Mouse (Mus musculus) heart, embryonic 13.5 days (tissue): Measurements from ENCODE around the gene Amotl1. TPM values are rescaled to one million over a fixed set of nuclear protein-coding genes. Genes with fewer than 3 reads are reported as not detected.

Experiments used
- ATAC-seq: fragments of 200-750 bp; cut with Nextera tagmentation; 2 replicates; pipeline ENCODE4 v1.8.0; 2017; ENCODE audit warnings: moderate TSS enrichment; ENCODE audit not compliant: insufficient number of reproducible peaks, low FRiP score, low TSS enrichment; ENCODE audit errors: extremely low read depth
- H3K27ac ChIP-seq: fragments of 300-500 bp; sonication (generic); replicated peaks from 2 replicates; pipeline ENCODE4 v1.5.1; 2015; ENCODE audit warnings: moderate library complexity, mild to moderate bottlenecking, inconsistent platforms
- H3K27me3 ChIP-seq: fragments of 300-500 bp; sonication (generic); replicated peaks from 2 replicates; pipeline ENCODE4 v1.6.1; 2015; ENCODE audit warnings: mild to moderate bottlenecking, inconsistent platforms
- H3K36me3 ChIP-seq: fragments of 300-500 bp; sonication (generic); 2 replicates; pipeline ENCODE4 v1.6.1; 2015; ENCODE audit warnings: mild to moderate bottlenecking, inconsistent platforms
- H3K4me1 ChIP-seq: fragments of 300-500 bp; sonication (generic); 2 replicates; pipeline ENCODE4 v1.6.1; 2015; ENCODE audit warnings: inconsistent platforms
- H3K4me2 ChIP-seq: fragments of 300-500 bp; sonication (generic); 2 replicates; pipeline ENCODE4 v1.6.1; 2015; ENCODE audit warnings: inconsistent platforms, mild to moderate bottlenecking, moderate library complexity
- H3K4me3 ChIP-seq: fragments of 300-500 bp; sonication (generic); 2 replicates; pipeline ENCODE4 v1.5.1; 2015; ENCODE audit warnings: moderate library complexity, mild to moderate bottlenecking, inconsistent platforms
- H3K9ac ChIP-seq: fragments of 300-500 bp; sonication (generic); 2 replicates; pipeline ENCODE4 v1.6.1; 2015; ENCODE audit warnings: inconsistent platforms, mild to moderate bottlenecking, moderate library complexity
- H3K9me3 ChIP-seq: fragments of 300-500 bp; sonication (generic); 2 replicates; pipeline ENCODE4 v1.6.1; 2016; ENCODE audit warnings: inconsistent platforms
- WGBS: fragments of 180-500 bp; shearing (Covaris S2); methylation state at CpG from one replicate; pipeline ENCODE4 v1.1.7; 2015; ENCODE audit warnings: mixed read lengths; 5-methylcytosine and 5-hydroxymethylcytosine counted together
- polyA plus RNA-seq: library from polyadenylated mRNA; unstranded; fragments of >200 nt; fragmentation: Nextera tagmentation; extraction: Ambion mirVana; gene quantifications from 2 replicates; pipeline ENCODE4 v1.2.1, GENCODE M21; 2015

The Amotl1 gene
- polyA plus RNA-seq, 1 experiment from 2014 or later = 15.7 TPM

DNA sequence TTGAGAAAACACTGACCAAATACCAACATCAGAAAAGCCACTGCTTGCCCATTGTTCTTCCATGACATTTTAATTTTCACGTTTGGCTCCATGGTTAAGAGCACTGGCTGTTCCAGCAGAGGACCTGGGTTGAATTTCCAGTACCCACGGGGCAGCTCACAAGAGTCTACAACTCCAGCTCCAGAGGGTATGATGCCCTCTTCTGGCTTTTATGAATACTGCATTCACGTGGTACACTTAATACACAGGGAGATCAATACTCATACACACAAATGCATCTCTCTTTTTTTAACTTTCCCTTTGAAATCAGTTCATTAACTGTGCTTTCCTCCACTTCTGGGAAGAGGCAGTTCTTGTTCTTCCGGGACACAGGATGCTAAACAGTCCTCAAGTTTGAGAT is 41.4 kb downstream of the Amotl1 start:
- no peaks in the 10 kb centered on the region for H3K27me3 ChIP-seq
- no peak overlapping the region for H3K27ac ChIP-seq
- ATAC-seq = no peak
- 75% methylated on average over 4 of the region's 4 CpGs for WGBS
- peaks cover 81% of the 10 kb centered on the region for H3K4me1 ChIP-seq
- H3K4me2 ChIP-seq = no peak overlapping the region
- no peaks in the 10 kb centered on the region for H3K9me3 ChIP-seq
- peaks cover 32% of the 10 kb centered on the region for H3K36me3 ChIP-seq
- no peak overlapping the region for H3K9ac ChIP-seq
- H3K4me3 ChIP-seq = no peak overlapping the region

DNA sequence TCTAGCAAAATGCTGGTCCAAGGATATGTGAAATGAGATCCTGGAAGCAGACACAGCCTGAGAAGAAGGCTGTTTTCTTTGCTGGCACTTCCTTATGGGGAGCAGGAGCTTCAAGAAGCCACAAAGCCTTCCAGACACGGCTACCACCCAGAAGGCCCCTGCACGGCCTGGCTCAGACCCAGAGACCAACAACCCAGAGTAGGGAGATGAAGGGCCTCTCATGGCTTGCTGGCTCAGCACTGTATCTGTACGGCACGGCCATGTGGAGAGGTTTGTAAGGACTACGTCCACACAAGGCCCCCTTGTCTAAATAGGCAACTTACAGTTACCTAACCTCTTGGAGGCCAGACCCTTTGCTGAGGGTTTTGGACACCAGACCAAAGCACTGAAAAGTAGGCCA is 45.1 kb downstream of the Amotl1 start:
- no peak overlapping the region for H3K4me3 ChIP-seq
- 0 out of 2 replicates have a peak overlapping the region, but pooled peaks have one; percentile 20 for H3K27ac ChIP-seq
- 56% methylated on average over 5 of the region's 5 CpGs for whole genome bisulfite sequencing
- no peaks in the 10 kb centered on the region for H3K9me3 ChIP-seq
- H3K36me3 ChIP-seq = peaks cover 42% of the 10 kb centered on the region
- ATAC-seq = no peak
- H3K4me1 ChIP-seq = peaks cover 80% of the 10 kb centered on the region
- no peak overlapping the region for H3K4me2 ChIP-seq
- H3K9ac ChIP-seq = no peak overlapping the region
- no peaks in the 10 kb centered on the region for H3K27me3 ChIP-seq

DNA sequence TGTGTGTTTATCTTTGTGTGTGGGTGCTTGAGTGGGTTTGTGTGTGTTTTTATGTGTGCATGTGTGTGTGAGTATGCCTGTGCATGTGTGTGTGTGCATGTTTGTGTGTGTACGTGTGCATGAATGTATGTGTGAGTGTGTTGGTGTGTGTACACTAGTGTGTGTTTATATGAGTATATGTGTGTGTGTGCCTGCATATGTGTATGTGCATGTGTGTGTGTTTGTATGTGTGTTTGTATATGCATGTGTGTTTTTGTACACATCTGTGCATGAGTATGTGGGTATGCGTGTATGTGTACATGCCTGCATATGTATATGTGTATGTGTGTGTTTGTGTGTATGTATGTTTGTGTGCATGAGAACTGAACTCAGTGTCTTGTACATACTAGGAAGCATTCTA is 46.7 kb downstream of the Amotl1 start:
- H3K4me1 ChIP-seq = peaks cover 69% of the 10 kb centered on the region

DNA sequence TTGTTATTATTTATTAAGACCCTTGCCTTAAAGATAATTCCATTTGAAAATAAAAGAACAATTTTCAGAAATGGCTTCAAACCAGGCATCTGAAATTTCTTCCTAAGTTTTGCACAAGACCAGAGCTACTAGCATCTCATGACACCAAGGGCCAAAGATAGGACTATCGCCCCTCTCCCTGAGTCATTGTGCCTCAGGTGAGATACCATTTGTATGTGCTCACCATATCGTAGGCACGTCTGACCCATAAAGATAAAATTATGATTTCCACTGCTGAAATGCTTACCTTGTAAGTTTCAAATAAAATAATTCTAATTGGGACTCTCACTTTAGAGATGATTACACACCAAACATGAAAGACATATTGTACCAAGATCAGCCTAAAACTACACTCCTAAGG is 47.4 kb downstream of the Amotl1 start:
- Histone ChIP-seq H3K4me2 (no peak overlapping the region), H3K27me3 (no peaks in the 10 kb centered on the region), H3K9ac (no peak overlapping the region), H3K27ac (peak overlapping the region; percentile 87), H3K36me3 (peaks cover 49% of the 10 kb centered on the region), H3K4me1 (peaks cover 62% of the 10 kb centered on the region), H3K9me3 (no peaks in the 10 kb centered on the region), H3K4me3 (no peak overlapping the region)
- 62% methylated on average over 3 of the region's 3 CpGs for WGBS
- ATAC-seq = no peak

More for the DNA sequence above, 46.7 kb downstream of the Amotl1 start:
- Histone ChIP-seq H3K9ac (0 out of 2 replicates have a peak overlapping the region, but pooled peaks have one; percentile 25), H3K9me3 (no peaks in the 10 kb centered on the region), H3K36me3 (peaks cover 44% of the 10 kb centered on the region), H3K27ac (no peak overlapping the region), H3K4me3 (no peak overlapping the region), H3K27me3 (no peaks in the 10 kb centered on the region), H3K4me2 (no peak overlapping the region)
- no peak for ATAC-seq
- 87% methylated on average over 2 of the region's 2 CpGs for WGBS

DNA sequence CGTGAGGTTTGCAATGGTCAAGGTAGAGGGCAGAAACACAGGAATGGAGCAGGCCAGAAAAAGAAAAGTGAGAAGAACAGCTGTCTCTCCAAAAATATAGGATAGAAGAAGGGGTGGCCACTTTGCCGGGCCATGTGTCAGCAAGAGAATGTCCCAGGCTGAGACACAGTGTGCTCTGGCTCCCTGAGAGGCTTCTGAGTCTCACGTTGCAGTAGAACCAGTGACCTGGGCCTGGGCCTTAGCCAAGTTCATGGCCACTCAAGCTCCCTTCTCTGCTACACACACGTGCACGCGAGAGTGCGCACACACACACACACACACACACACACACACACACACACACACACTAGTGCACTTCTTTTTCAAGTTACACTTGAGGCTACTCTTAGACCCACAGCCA is 48.0 kb downstream of the Amotl1 start:
- peak overlapping the region; percentile 87 for H3K27ac ChIP-seq
- H3K9me3 ChIP-seq = no peaks in the 10 kb centered on the region
- peaks cover 55% of the 10 kb centered on the region for H3K36me3 ChIP-seq
- no peak overlapping the region for H3K4me3 ChIP-seq
- no peaks in the 10 kb centered on the region for H3K27me3 ChIP-seq
- no peak overlapping the region for H3K4me2 ChIP-seq
- no peak overlapping the region; the same call in 1 of the 2 replicates for H3K9ac ChIP-seq
- ATAC-seq = no peak
- peaks cover 56% of the 10 kb centered on the region for H3K4me1 ChIP-seq
- 59% methylated on average over 7 of the region's 7 CpGs for WGBS

DNA sequence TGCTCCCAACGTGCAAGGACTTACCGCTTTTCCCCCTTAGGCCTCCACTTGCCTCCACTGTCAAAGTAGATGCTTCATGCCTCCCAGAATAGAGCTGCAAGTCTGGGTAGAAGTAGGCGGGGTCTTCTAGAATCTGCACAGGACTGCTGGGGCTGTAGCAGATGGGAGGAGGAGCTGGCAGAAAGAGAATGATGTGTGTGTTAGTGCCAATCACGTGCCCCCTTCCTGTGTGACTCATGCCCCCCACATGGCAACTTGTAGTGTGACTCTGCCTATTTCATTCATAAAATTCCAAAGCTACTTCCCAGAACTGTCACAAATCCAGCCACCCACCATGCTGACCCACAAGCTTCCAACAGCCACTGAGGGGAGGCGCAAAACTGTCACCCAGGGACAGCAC is 48.4 kb downstream of the Amotl1 start:
- H3K27ac ChIP-seq = peak overlapping the region; percentile 87

DNA sequence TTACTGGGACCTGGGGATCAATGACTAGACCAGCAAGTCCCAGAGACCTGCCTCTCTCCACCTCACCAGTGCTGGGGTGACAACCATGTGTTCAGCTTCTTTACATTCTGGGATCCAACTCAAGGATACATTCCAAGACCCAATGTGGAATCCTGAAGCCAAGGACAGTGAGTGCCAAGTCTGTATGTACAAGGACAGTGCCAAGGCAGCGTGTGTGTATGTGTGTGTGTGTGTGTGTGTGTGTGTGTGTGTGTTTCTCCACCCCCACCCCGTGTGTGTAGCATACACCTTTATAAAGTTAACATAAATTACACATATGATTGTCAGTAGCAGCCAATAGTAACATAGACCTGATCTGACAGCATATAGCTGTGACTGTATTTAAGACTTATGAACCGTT is 49.0 kb downstream of the Amotl1 start:
- Histone ChIP-seq H3K4me3 (no peak overlapping the region), H3K27me3 (no peaks in the 10 kb centered on the region), H3K9me3 (no peaks in the 10 kb centered on the region), H3K27ac (peak overlapping the region; percentile 87), H3K9ac (no peak overlapping the region), H3K4me2 (no peak overlapping the region), H3K36me3 (peaks cover 56% of the 10 kb centered on the region), H3K4me1 (peaks cover 54% of the 10 kb centered on the region)
- no peak for ATAC-seq
- 70% methylated on average over 3 of the region's 3 CpGs for WGBS

More for the DNA sequence above, 48.4 kb downstream of the Amotl1 start:
- Histone ChIP-seq H3K4me3 (no peak overlapping the region), H3K4me1 (peaks cover 52% of the 10 kb centered on the region), H3K9ac (no peak overlapping the region; the same call in 1 of the 2 replicates), H3K27me3 (no peaks in the 10 kb centered on the region), H3K36me3 (peaks cover 56% of the 10 kb centered on the region), H3K4me2 (no peak overlapping the region), H3K9me3 (no peaks in the 10 kb centered on the region)
- WGBS = 43% methylated on average over 5 of the region's 5 CpGs
- ATAC-seq = peak; percentile 58; the same call in 1 of the 2 replicates

DNA sequence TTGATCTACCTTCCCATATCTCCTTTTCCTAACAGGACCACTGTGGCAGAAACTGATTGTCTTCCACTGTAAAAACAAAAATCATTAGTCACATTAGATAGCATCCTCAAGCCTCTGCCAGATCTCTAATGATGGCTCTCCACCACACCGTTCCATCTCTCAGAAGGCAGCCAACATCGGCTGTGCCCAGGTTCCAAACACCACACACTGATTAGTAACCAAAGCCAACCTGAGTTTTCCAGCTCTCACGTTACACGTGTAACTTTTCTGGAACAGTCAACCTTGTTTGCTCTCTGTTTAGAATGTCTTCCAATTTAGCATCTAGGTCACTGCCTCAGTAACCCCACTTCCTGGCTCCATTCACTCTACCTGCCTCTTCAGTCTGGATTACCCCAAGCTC is 51.0 kb downstream of the Amotl1 start:
- Histone ChIP-seq H3K27me3 (no peaks in the 10 kb centered on the region), H3K9ac (no peak overlapping the region), H3K4me2 (no peak overlapping the region), H3K4me3 (no peak overlapping the region), H3K4me1 (peaks cover 61% of the 10 kb centered on the region), H3K27ac (no peak overlapping the region), H3K9me3 (no peaks in the 10 kb centered on the region), H3K36me3 (peaks cover 75% of the 10 kb centered on the region)
- 83% methylated on average over 4 of the region's 4 CpGs for WGBS
- no peak for ATAC-seq

DNA sequence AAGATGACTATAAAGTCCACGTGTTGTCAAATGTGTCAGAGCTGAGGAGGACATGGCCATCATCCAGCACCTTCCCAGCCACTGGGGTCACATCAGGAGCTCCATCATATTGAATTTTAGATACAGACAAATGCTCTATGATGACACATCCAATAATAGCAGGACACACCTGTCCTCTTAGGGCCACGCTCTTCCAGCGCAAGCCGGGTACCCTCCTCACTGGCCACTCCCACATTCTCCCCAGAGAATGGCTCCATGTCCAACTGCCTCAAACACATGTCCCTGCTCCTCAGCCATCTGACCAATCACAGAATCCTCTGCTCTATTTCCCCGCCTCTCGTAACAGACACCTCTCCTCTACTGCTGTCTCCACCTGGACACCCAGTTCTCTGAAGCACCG is 54.2 kb downstream of the Amotl1 start:
- peaks cover 78% of the 10 kb centered on the region for H3K36me3 ChIP-seq

DNA sequence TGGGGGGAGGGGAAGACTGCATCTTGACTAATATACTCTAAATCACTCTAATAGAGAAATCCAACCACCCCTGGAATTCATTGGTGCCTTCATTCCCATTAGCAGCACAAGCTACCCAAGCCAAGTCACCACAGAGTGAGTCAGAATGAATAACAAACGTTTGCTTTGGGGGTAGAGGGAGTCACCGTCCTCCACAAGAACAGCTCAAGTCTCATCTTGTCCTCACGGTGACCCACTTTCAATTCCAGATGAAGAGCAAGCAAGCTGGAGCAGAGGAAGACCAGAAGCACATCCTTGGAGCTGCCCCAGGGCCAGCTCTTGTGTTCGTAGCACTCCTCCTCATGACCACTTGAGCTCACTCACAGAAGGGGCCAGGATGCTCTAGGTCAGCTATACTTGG is 56.2 kb downstream of the Amotl1 start:
- H3K4me2 ChIP-seq = no peak overlapping the region
- no peak for ATAC-seq
- peaks cover 62% of the 10 kb centered on the region for H3K36me3 ChIP-seq
- no peaks in the 10 kb centered on the region for H3K9me3 ChIP-seq
- H3K4me3 ChIP-seq = no peak overlapping the region
- H3K9ac ChIP-seq = no peak overlapping the region
- no peak overlapping the region for H3K27ac ChIP-seq
- WGBS = 69% methylated on average over 4 of the region's 4 CpGs
- H3K27me3 ChIP-seq = no peaks in the 10 kb centered on the region
- peaks cover 60% of the 10 kb centered on the region for H3K4me1 ChIP-seq

More for the DNA sequence above, 54.2 kb downstream of the Amotl1 start:
- Histone ChIP-seq H3K9me3 (no peaks in the 10 kb centered on the region), H3K4me3 (no peak overlapping the region), H3K4me2 (no peak overlapping the region), H3K4me1 (peaks cover 53% of the 10 kb centered on the region), H3K27me3 (no peaks in the 10 kb centered on the region), H3K27ac (no peak overlapping the region), H3K9ac (no peak overlapping the region)
- WGBS = 80% methylated on average over 7 of the region's 7 CpGs
- ATAC-seq = peak; percentile 18; the same call in 1 of the 2 replicates

DNA sequence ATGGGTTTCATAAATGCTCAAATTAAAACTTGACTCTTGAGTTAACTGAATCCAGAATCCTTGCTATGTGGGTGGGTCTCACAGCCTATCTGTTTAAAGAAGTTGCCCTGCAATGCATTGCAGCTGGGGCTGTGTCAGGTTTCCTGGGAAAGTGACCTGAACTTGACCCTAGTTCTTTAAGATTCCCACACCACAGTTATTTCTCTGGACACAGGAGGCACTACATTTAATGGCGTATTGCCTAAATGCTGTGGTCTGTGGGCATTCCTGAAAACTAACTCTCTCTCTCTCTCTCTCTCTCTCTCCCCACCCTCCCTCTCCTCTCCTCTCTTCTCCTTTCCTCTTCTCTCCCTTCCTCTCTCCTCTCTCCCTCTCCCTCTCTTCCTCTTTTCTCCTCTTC is 59.2 kb downstream of the Amotl1 start:
- ATAC-seq = no peak
- 43% methylated on average over 1 of the region's 1 CpGs for WGBS
- Histone ChIP-seq H3K4me1 (peaks cover 55% of the 10 kb centered on the region), H3K4me3 (no peak overlapping the region), H3K36me3 (peaks cover 47% of the 10 kb centered on the region), H3K27ac (no peak overlapping the region), H3K9ac (no peak overlapping the region), H3K27me3 (no peaks in the 10 kb centered on the region), H3K4me2 (no peak overlapping the region), H3K9me3 (no peaks in the 10 kb centered on the region)

DNA sequence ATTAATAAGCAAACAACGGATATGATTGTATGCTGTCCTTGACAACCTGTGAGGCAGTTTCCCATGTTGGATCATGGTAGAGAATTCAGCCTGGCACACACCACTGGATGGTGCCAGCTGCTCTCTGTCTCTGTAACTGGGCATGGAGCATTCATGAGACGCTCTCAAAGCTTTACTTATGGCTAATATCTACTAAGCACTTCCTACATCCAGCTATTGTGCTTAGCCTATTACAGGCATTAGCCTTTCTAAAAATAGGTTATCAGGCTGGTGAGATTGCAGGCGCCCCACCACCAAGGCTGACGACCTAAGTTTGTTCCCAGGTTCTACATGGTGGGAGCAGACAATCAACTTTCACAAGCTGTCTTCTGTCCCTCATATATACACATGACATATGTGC is 65.9 kb downstream of the Amotl1 start:
- no peak for ATAC-seq
- H3K4me1 ChIP-seq = peaks cover 59% of the 10 kb centered on the region
- no peak overlapping the region for H3K4me3 ChIP-seq
- no peaks in the 10 kb centered on the region for H3K27me3 ChIP-seq
- H3K36me3 ChIP-seq = peaks cover 35% of the 10 kb centered on the region
- WGBS = 34% methylated on average over 4 of the region's 4 CpGs
- H3K9ac ChIP-seq = peak overlapping the region; percentile 11; the same call in 1 of the 2 replicates
- peak overlapping the region; percentile 75 for H3K27ac ChIP-seq
- peak overlapping the region; percentile 38 for H3K4me2 ChIP-seq
- no peaks in the 10 kb centered on the region for H3K9me3 ChIP-seq
